Mouse (Mus musculus): ENCODE measurements around the gene Wdr1.

The Wdr1 gene

GRCm38 (mm10) chr5:38544423-38545415 lies 18.3 kb downstream of the Wdr1 start:
- peak; percentile 23 to 73 for DNase-seq

DNA sequence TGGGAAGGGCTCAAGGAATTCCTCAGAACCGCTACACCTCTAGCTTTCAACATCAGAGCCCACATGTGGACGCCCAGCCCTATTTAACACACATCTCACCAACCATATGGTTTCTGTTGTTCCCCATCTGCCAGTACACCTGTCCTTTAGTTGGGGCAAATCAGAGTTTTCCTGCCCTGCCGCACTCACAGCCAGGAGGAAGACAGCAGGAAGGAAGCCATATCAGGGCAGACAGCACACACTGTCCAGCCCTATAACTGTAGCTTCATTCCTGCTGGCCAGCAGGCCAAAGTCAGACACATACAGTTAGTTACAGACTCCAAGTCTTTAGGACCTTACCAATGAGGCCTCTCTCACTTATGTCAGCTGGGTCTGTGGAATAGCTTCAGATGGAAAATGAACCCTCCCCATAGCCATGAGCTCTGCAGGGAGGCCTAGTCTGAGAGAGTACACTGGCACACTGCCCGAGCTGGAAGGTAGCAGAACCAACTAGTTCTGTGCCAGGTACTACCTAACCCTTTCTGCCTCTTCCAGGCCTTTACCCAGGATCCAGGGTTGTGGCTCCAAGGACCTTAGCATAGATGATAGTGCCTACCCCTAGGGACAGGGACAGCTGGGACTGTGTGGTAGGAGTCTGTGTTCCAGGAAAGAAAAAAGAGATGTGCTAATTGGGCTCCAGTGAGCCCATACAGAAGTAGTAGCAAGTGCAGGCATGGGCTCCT lies 19.4 kb downstream of the Wdr1 start:
- DNase-seq: peak; percentile 78 to 83

DNA sequence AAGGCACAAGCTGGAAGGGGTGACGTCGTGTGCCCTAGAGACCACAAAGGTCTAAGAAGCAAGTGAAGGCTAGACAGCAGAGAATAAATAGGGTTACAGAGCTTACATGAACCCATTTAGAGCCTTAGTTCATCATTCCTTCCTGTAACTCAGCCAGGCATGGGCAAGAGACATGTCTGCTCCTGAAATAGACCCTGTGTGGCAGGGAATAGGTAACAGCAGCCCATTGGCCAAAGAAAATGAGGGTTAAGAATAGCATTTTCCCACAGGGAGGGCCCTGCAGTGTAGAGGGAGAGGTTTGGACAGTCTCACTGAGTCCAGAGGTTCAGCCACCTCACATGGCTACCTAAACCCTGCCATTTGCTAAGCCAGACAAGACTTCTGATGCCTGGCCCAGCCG lies 21.3 kb downstream of the Wdr1 start:
- peak in 1 of 2 experiments; percentile 49 for DNase-seq

DNA sequence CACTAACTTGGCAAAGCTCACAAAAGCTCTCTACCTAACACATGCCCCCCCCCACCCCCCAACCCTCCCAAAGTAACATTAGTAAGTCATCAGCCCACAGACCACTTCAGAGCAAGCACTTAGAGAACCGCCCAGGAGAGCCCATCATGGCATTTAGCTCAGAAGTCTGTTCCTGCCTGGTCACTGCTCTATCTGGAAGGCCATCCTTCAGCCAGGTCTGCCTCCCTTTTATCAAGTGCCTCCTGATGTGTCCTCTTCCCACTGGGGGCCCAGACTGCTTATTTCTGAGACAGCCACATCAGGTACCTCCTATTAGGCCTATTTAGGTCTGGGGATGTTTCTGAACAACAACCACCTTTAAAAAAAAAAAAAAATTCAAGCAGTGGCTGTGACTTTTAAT lies 22.1 kb downstream of the Wdr1 start:
- no peak for DNase-seq

DNA sequence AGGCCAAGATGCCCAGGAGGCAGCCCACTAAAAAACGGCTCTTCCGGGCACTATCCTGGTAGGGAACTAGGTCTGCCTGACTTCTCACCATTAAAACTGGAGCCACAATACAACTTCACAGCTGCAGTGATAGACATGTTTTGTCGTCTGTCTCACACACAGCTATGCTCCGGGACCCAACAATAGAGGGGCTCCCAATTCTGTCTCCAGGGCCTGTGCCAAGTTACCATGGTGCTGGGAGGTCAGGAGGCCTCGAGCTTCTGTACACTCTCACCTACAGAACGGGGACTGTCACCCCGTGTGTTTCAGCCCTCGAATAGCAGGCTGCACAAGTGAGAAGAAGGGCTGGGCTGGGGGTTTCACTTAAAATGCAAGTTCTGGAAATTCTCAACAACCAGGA lies 24.5 kb downstream of the Wdr1 start:
- no peak for DNase-seq

DNA sequence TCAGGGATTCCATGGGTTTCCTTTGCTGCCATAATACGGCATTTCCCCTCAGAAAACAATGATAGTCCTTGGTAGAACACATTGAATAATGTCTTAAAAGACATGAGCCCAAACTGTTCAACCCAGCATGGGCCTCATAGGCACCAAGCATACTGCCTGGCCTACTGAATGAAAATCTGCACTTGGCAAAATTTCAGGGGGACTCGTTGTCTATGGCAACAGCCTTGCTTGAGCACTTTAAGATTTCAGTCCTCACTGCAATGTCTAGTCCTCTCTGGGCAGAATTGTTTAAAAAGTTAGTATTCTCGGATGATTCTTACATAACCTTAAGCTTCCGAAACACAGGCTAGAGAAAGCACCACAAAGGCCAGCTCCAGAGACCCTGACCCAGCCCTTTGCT lies 25.2 kb downstream of the Wdr1 start:
- DNase-seq: no peak

DNA sequence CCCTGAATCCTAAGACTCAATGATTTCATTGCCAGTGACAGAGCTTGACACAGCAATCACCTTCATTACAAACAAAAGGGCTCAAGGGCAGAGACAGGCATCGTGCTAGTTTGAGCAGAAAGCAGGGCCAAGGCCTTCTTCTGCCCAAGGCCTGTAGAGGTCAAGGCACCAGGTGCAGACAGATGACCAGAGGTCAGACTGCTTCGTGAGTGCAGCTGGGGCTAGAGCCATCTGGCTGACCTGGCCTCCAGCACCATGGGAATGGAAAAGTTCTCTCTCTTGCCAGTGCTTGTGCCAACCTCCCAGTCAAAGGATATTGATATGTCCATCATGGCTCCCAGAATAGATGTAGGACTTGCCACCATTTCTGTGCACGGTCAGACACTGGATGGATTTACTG lies 26.2 kb downstream of the Wdr1 start:
- no peak for DNase-seq

DNA sequence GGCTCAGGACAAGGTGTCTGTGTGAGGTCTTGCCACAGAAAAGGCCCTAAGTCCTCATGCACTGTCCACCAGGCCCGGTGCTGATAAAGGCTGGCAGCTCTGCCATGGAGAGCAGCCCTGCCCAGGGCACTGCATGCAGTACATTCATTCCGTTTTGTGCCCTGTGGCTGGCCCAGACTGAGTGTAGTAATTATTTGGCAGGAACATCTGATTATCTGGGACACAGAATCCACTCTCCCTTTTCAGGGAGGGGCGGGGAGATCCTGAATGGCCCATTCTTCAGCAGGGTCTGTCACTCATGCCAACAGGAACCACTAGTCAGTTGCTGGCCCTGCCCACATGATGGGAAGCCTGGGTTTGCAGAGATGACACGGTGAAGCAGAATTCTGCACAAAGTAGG lies 30.9 kb downstream of the Wdr1 start:
- no peak for DNase-seq

DNA sequence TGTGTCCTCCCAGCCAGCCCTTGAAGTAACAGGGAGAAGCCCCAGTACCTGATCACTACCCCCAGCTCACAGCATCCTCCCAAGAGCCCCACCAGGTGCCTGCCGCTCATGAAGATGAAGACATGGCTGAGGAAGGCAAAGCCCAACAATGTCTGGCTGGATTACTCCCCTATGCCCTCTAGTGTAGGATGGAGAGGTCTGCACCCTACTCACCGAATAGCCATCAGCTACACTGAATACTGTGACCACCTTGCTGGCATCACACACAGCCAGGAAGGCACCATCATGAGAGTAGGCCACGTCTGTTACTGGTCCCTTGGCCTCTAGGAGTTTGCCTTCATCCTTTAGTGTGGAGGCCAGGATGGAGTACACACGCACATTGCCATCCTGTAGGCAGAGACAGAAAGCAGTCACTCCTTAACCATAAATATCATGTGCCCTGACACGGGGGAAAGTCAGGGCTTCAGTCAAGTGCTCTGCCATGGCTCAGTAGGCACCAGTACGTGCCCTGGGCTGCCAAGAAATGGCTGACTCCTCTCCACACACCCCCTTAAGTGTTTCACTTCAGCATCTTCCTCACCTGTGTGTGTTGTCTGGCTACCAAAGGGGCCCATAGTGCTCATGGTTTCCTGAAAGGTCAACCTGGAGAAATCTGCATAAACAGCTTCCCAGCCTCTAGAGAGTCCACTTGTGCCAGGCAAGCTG lies 33.1 kb downstream of the Wdr1 start:
- DNase-seq: no peak

DNA sequence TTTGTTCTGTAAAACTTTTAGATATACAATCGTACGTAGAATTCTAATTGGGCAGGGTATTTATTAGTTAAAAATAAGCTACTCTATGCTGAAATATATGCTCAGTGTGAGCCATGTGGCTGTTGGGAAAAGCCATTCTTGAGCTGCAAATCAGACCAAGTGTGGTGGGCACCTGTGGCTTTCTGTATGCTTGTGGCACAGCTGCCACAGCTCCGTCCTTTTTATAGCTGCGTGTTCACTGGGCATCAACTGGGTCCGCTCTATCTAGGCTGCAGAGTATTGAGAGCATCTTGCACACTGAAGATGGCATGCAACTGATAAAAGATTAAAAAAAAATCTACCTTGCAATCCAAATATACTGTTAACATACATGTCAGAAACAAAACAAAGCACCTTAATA lies 40.0 kb downstream of the Wdr1 start:
- no peak for DNase-seq

DNA sequence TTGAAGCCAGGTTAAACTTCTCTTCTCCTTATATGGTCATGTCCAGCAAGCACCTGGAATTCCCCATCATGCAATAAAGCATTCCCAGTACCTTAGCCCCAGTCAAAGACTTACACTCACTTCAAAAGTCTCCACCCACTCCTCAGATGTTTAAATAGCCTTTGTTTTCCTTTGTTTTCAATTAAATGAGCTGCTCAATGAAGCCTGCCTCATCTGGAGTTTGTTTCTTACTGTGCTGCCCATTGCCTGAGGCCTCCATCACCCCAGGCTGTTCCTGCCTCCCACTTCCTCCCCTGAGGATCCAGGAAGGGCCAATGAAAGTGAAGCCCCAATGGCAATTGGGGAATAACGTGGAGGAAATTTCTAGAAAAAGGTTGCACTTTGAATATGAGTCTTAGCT lies 42.2 kb downstream of the Wdr1 start:
- DNase-seq: no peak

- peak; percentile 62 to 63 for DNase-seq
Measured at GRCm38 (mm10) chr5:38516267-38516666, 46.8 kb downstream of the Wdr1 start.

DNA sequence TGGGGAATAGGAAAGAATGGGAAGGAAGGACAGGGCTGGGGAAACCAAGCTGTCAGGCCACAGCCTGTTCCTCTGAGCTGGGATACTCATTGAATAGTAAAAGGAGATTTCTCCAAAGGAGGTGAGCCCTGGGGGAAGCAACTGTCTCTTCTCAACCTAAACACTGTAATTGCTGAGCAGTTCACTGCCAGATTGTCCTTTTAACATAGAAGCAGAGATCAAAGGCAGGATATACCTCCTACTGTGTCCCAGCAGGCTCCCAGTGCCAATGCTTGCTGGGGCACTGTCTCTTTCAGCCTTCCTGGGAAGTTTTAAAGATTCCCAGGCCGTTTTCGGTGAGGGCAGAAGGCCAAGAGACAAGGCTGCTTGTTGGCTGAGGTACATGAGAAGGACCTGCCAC lies 50.0 kb downstream of the Wdr1 start:
- no peak for DNase-seq

GRCm38 (mm10) chr5:38509568-38509967 lies 53.5 kb downstream of the Wdr1 start:
- no peak for DNase-seq

DNA sequence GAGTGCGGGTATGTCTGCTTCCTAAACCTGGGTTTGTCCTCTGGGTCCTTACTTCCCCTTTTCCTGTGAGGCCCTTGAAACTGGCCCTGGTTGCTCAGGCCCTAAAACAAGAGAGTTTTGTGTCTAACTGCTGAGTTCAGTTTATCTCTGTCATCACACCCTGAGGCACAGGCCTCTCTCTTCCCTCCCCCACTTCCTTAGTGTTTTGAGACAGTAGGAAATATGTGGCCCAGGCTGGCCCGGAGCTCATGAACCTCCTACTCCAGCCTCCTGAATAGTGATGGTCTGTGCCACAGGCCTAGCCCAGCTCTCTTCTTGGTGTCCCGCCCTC lies 57.6 kb downstream of the Wdr1 start:
- no peak for DNase-seq

- DNase-seq: no peak
Measured at GRCm38 (mm10) chr5:38504747-38505434, 58.1 kb downstream of the Wdr1 start.

DNA sequence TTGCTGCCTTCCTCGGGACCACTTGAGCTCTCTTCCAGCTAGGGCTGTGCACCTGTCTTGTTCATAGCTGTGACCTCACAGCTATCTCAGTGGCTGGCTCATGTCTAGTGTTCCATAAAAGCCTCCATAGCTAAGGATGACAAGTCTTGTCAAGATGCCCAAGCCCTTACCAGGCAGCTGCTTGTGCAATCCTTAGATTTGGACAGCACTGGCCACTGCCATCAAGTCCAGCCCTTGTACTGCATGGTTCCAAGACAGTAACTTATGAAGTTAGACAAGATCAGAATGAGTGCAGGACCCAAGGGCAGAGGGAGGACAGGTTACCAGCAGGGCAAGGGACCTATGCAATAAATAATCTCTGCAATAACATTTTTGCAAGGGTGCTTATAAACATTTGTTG lies 58.9 kb downstream of the Wdr1 start:
- no peak for DNase-seq

DNA sequence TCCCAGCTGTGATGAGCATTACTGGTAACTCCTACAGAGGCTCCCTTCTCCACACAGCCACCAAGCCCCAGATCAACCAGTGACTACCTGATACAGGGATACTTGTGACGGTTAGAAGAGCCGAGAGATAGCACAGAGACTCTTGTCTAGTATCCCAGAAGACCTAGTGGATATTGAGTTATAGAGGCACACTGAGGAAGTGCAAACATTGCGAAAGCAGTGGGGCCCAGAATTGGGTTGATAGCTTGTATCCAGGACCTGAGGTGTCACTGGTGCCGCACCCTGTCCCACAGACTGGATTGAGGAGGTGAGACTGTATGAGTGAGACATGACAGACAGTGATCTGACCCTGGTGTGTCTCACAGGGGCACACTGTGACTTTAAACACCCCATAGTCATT lies 60.0 kb downstream of the Wdr1 start, which contains the start of gene Slc2a9:
Slc2a9 (minus strand) TSS at position 152 of the 400 bp plus-strand sequence.
- DNase-seq: no peak

DNA sequence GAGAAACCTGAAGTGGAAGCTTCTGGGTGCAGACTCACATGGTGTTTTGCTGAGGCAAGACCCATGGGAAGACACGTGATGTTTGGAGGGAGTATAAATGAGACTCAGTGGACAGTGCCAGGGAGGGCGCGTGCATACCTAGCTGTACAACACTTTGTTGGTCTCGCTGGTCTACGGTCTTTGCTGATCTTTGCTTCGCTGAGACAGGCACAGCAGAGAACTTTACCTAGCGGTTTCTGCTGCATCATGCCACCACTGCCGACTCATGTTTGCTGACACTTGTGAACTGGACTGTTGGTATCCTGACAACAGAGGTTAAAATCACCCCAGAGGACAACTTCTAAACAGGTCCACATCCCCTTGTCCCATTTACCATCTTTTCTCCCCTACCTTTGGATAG lies 63.0 kb downstream of the Wdr1 start:
- DNase-seq: no peak

- DNase-seq: no peak
Measured at GRCm38 (mm10) chr5:38499316-38499811, 63.7 kb downstream of the Wdr1 start.

DNA sequence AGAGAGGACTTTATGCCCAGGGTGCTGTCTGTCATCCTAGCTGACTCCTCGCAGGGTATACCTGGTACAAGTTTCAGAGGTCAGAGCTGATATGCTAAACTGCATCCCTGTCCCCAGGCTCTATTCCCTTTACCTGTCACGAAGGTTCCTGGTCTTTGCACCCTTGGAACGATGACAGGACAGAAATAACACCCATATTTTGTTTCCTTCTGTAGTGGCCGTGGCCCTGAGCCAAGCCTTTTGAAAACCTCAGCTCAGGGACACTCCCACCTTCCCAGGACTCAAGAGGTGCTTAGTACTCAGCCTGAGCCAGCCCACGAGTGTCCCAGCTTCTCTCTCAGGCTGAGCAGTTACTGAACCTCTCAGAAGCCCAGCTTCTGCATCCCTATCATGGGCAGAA lies 64.5 kb downstream of the Wdr1 start:
- peak; percentile 40 to 68 for DNase-seq

DNA sequence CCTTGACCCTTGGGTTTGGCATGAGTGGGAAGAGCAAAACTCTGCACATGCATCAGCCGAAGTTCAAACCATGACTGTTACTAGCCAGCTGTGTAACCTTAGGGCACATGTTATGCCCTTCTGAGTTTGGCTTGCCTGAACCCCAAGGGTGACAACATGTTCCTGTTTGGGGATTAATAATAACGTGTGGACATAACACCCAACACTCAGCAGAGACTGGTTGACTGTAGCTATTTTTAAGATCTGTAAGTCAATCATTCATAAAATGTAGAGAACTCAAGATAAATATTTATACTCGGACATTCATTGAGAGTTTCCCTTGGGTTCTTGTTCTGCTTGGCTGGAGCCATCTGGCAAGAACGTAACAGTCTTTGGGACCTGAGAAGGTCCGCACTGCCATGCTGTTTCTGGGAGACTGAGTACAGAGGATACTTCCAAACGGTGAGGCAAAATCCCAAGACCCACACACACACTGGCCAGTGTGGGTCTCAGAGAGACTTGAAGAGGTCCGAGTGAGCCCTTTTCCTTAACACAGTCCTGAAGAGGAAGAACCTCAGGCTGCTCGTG lies 66.4 kb downstream of the Wdr1 start:
- peak in 1 of 2 experiments; percentile 54 for DNase-seq

Measured in kidney, postnatal 25 days (tissue).